Mouse (Mus musculus) heart, embryonic 12.5 days (tissue): ENCODE results near the gene Znrf2. TPM values are rescaled to one million over a fixed set of nuclear protein-coding genes. Genes with fewer than 3 reads are reported as not detected.

Source experiments
- ATAC-seq: fragments of 200-750 bp; cut with Nextera tagmentation; 2 replicates; pipeline ENCODE4 v1.8.0; 2017; ENCODE audit warnings: moderate TSS enrichment, moderate library complexity; ENCODE audit not compliant: insufficient number of reproducible peaks, low FRiP score
- H3K27ac ChIP-seq: fragments of 300-500 bp; sonication (generic); 2 replicates; pipeline ENCODE4 v1.5.1; 2016; ENCODE audit warnings: mild to moderate bottlenecking, moderate library complexity; ENCODE audit not compliant: poor library complexity, severe bottlenecking
- H3K27me3 ChIP-seq: fragments of 300-500 bp; sonication (generic); replicated peaks from 2 replicates; pipeline ENCODE4 v1.6.1; 2016; ENCODE audit warnings: mild to moderate bottlenecking, moderate library complexity
- H3K36me3 ChIP-seq: fragments of 300-500 bp; sonication (generic); 2 replicates; pipeline ENCODE4 v1.6.1; 2016; ENCODE audit warnings: mild to moderate bottlenecking, moderate library complexity
- H3K4me1 ChIP-seq: fragments of 300-500 bp; sonication (generic); replicated peaks from 2 replicates; pipeline ENCODE4 v1.6.1; 2016; ENCODE audit warnings: mild to moderate bottlenecking
- H3K4me2 ChIP-seq: fragments of 300-500 bp; sonication (generic); 2 replicates; pipeline ENCODE4 v1.6.1; 2016; ENCODE audit warnings: mild to moderate bottlenecking, moderate library complexity
- H3K4me3 ChIP-seq: fragments of 300-500 bp; sonication (generic); 2 replicates; pipeline ENCODE4 v1.5.1; 2016; ENCODE audit warnings: mild to moderate bottlenecking
- H3K9ac ChIP-seq: fragments of 300-500 bp; sonication (generic); 2 replicates; pipeline ENCODE4 v1.6.1; 2016; ENCODE audit warnings: mild to moderate bottlenecking, moderate library complexity
- H3K9me3 ChIP-seq: fragments of 300-500 bp; sonication (generic); replicated peaks from 2 replicates; pipeline ENCODE4 v1.6.1; 2016; ENCODE audit warnings: mild to moderate bottlenecking, moderate library complexity
- WGBS: fragments of 180-500 bp; shearing (Covaris S2); methylation state at CpG from one replicate; pipeline ENCODE4 v1.1.7; 2016; 5-methylcytosine and 5-hydroxymethylcytosine counted together
- polyA plus RNA-seq: library from polyadenylated mRNA; unstranded; fragments of >200 nt; fragmentation: Nextera tagmentation; extraction: Ambion mirVana; gene quantifications from 2 replicates; pipeline ENCODE4 v1.2.1, GENCODE M21; 2016

The Znrf2 gene
- polyA plus RNA-seq, 1 experiment from 2014 or later: 3.1 TPM

DNA sequence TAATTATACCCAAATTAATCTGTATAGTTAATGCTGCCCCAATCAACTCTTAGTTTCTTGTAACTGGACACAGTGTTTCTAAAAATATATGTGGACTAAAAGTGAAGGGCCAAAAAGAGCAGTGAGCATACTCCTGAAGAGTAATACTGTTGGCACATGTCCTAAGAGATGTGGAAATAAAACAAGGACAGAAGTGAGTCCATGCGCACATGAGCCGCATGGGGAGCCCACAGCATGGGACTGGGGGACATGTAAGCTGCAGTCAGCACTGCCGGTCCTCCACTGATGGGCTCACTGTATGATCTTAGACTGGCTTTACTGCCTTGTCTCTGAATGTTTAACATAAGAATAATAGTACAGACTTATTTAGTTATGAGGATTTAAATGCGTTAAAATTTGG, 63.4 kb downstream of the Znrf2 start:
- H3K9ac ChIP-seq: no peak overlapping the region
- peaks cover 26% of the 10 kb centered on the region for H3K4me1 ChIP-seq
- H3K4me2 ChIP-seq: no peak overlapping the region
- H3K9me3 ChIP-seq: no peaks in the 10 kb centered on the region
- H3K4me3 ChIP-seq: no peak overlapping the region
- no peaks in the 10 kb centered on the region for H3K27me3 ChIP-seq
- 0 out of 2 replicates have a peak, but pooled peaks cover 4% of the 10 kb centered on the region for H3K36me3 ChIP-seq
- H3K27ac ChIP-seq: no peak overlapping the region
- ATAC-seq: no peak
- WGBS: 85% methylated on average over 4 of the region's 4 CpGs

DNA sequence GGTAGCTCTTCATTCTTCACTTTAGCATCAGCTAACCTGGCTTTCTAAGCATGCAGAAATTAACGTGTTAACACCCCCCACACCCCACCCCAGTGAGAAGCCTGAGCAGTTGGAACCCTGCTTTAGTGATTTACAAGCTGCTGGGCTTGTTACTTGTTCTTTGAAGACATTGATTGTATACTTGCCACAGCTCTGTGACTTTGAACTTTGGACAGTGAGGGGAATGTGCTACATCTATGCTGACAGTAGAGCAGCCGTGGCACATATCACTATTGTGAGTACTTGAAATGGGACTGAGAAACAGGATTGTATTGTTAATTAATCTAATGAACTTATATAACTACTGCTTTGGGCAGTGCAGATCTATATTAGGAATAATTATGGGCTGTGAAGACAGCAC, 66.7 kb downstream of the Znrf2 start:
- Histone ChIP-seq H3K4me3 (no peak overlapping the region), H3K27me3 (no peaks in the 10 kb centered on the region), H3K36me3 (0 out of 2 replicates have a peak, but pooled peaks cover 4% of the 10 kb centered on the region), H3K4me2 (no peak overlapping the region), H3K9ac (no peak overlapping the region), H3K4me1 (peaks cover 12% of the 10 kb centered on the region), H3K9me3 (no peaks in the 10 kb centered on the region), H3K27ac (no peak overlapping the region)
- no peak for ATAC-seq
- 79% methylated on average over 2 of the region's 2 CpGs for WGBS

DNA sequence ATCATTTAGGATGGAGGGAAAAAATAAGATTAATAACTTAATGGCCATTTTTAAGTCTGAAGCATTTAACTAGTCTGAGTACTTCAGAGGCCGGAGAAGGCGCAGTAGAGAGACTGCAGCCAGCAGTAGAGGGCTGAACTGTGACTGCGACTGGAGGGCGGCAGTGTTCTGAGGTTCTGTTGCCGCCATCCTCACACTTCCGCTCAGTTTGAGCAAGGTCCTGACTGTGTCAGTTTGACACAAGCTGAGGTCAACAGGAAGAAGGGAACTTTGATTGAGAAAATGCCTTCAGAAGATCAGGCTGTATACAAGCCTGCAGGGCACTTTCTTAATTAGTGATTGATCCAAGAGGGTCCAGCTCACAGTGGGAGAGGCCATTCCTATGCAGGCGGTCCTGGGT, 69.5 kb downstream of the Znrf2 start:
- no peak overlapping the region for H3K4me3 ChIP-seq
- WGBS: 78% methylated on average over 7 of the region's 7 CpGs
- ATAC-seq: no peak

DNA sequence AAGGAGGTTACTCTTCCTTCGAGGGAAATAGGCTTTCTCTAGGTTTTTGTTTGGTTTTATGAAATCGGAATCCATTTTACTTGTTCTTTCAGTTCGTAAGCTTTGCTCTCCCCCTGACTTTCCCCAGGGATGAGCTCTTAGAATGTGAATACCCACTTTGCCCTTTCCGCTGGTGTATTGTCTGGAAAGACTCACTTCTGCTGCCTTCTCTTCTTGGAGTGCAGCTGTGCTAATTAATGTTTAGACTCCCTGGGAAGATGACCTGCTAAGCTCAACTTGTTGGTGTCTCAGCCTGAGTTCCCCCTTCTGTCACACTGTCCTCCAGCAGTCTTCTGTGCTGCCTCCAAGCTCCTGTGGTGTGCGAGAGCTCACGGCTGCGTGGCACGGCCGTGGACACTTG, 73.5 kb downstream of the Znrf2 start:
- Histone ChIP-seq H3K4me3 (no peak overlapping the region), H3K4me1 (no peaks in the 10 kb centered on the region), H3K4me2 (no peak overlapping the region), H3K36me3 (peaks cover 2% of the 10 kb centered on the region; the same call in 1 of the 2 replicates), H3K27me3 (no peaks in the 10 kb centered on the region), H3K9me3 (no peaks in the 10 kb centered on the region), H3K9ac (no peak overlapping the region), H3K27ac (no peak overlapping the region)
- WGBS: 83% methylated on average over 9 of the region's 9 CpGs
- no peak for ATAC-seq

More for the DNA sequence above, 69.5 kb downstream of the Znrf2 start:
- H3K9me3 ChIP-seq: no peaks in the 10 kb centered on the region
- no peaks in the 10 kb centered on the region for H3K27me3 ChIP-seq
- no peaks in the 10 kb centered on the region for H3K36me3 ChIP-seq
- no peak overlapping the region for H3K4me2 ChIP-seq
- H3K4me1 ChIP-seq: no peaks in the 10 kb centered on the region
- no peak overlapping the region for H3K9ac ChIP-seq
- no peak overlapping the region for H3K27ac ChIP-seq

DNA sequence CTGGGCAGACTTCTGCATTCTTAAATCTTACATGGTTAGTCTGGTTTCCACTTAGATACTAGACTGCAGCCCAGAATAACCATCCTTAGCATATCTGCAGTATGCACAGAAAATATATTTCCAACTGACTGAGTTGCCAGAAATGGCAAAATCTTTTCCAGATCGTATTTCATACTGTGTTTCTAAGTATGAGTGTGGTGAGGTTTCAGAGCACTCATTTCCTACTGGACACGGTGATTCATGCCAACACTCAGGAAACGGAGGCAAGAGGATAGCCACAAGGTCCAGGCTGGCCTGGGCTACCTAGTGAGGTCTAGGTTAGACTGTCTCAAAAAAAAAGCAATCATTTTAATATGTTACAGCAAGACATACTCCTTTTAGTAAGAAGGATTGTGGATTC, 74.7 kb downstream of the Znrf2 start:
- Histone ChIP-seq H3K4me2 (no peak overlapping the region), H3K4me3 (no peak overlapping the region), H3K9ac (no peak overlapping the region), H3K4me1 (0 out of 2 replicates have a peak, but pooled peaks cover under 1% of the 10 kb centered on the region), H3K27ac (no peak overlapping the region), H3K27me3 (no peaks in the 10 kb centered on the region), H3K9me3 (no peaks in the 10 kb centered on the region), H3K36me3 (peaks cover 2% of the 10 kb centered on the region; the same call in 1 of the 2 replicates)
- WGBS: 88% methylated on average over 3 of the region's 3 CpGs
- ATAC-seq: no peak

DNA sequence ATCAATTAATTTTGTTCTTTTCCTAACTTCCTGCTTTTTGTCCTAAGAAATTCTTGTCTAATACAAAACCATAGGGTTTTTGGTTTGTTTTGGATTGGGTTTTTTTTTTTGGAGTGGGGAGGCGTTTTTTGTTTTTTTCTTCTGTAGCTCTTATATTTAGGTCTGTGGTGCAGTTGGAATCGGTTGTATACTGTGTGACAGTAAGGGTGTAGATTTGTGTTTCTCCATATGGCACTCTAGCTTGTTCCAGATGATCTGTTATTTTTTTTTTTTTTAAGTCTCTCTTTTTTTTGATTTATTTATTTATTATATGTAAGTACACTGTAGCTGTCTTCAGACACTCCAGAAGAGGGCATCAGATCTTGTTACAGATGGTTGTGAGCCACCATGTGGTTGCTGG, 83.5 kb downstream of the Znrf2 start:
- no peak overlapping the region for H3K27ac ChIP-seq
- H3K4me2 ChIP-seq: no peak overlapping the region
- ATAC-seq: no peak
- H3K9me3 ChIP-seq: peaks cover 4% of the 10 kb centered on the region; the same call in 1 of the 2 replicates
- H3K4me1 ChIP-seq: peaks cover 8% of the 10 kb centered on the region
- 91% methylated on average over 2 of the region's 2 CpGs for WGBS
- H3K36me3 ChIP-seq: peaks cover 5% of the 10 kb centered on the region; the same call in 1 of the 2 replicates
- no peak overlapping the region for H3K9ac ChIP-seq
- H3K27me3 ChIP-seq: no peaks in the 10 kb centered on the region
- no peak overlapping the region for H3K4me3 ChIP-seq

DNA sequence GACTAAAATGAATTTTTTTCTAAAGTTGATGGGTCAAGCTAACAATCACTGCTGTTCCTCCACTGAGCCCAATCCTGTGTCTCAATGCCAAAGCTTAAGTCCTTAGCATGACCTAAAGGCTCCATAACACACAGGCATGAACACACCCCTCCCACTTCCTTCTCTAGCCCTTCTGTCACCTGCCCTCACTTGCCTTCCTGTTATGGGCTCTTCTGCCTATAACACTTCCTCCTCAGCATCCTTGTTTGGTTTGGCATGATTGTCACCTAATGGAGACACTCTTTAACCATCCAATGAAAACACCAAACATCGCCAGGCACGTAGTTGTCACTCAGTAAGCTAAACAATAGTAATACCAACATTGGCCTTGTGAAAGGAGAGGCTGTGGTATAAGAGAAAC, 85.8 kb downstream of the Znrf2 start:
- WGBS: 79% methylated on average over 2 of the region's 2 CpGs
- no peak for ATAC-seq
- peaks cover 5% of the 10 kb centered on the region; the same call in 1 of the 2 replicates for H3K36me3 ChIP-seq
- H3K9ac ChIP-seq: no peak overlapping the region
- H3K4me2 ChIP-seq: no peak overlapping the region
- peaks cover 4% of the 10 kb centered on the region; the same call in 1 of the 2 replicates for H3K9me3 ChIP-seq
- no peaks in the 10 kb centered on the region for H3K4me1 ChIP-seq
- H3K27me3 ChIP-seq: no peaks in the 10 kb centered on the region
- H3K4me3 ChIP-seq: no peak overlapping the region
- no peak overlapping the region for H3K27ac ChIP-seq

DNA sequence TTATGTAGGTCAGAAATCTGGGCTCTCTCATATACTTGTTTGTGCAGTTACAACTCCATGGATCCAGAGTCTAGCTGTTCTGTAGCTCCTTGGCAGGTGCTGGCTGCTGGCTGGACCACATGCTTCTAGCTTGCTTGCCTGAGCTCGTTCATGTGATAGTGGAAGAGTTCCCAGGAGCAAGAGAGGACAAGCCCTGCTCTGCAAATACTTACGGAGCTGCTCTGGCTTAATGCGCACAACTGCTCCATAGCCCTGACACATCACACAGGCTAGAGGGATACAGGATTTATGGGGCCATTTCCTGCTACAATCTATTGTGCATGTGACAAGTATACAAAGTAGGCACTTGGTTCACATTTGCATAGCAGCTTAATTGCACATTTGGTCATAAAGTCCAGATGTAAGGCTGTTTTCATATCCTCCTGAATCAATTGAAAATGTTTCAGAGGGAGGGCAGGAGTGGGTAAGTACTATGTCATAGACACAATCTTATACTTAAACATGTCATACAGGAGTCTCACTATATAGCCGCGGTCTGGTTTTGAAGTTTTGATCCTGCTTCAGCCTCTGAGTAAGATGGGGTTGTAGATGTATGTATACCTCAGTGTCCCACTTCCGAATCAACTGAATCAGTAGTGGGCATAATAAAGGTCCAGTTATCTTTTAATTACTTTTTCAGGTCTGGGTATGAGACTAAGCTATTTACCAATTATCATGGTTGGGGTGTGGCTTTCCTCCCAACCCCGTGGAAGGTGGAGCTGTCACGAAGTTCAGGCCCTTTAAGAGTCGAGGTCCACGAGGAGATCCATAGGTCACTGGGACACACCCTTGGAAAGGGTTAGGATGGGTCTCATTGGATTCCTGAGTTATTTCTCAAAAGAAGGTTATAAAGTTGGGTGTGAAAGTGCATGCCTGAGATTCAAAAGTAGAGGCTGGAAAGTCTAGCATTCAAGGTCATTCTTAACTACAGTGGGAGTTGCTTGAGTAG, 89.6 kb downstream of the Znrf2 start:
- WGBS: 82% methylated on average over 10 of the region's 10 CpGs
- Histone ChIP-seq H3K4me2 (no peak overlapping the region), H3K27me3 (no peaks in the 10 kb centered on the region)

DNA sequence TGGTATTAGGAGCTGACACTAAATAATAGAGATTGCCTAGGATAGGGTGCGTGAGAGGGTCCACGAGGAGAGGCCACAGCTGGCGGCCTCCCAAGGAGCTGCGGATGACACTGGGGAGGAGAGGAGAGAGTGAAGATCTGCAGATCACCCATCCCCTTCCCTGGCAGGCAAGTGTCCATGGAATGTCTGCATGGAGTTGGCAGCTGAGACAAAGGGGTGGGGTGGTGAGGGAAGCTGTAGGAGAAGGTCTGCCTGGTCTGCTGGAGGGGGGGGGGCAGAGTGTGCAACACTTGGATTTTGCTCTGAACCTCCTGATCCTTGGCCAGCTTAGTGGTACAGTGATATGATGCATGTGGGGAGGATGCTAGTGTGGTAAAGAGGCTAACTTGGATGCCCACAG, 98.3 kb downstream of the Znrf2 start:
- Histone ChIP-seq H3K4me2 (no peak overlapping the region), H3K4me3 (no peak overlapping the region), H3K36me3 (no peaks in the 10 kb centered on the region), H3K9me3 (no peaks in the 10 kb centered on the region), H3K27me3 (no peaks in the 10 kb centered on the region), H3K4me1 (no peaks in the 10 kb centered on the region), H3K27ac (no peak overlapping the region), H3K9ac (no peak overlapping the region)
- 64% methylated on average over 4 of the region's 4 CpGs for WGBS
- ATAC-seq: no peak

More for the DNA sequence above, 89.6 kb downstream of the Znrf2 start:
- H3K9me3 ChIP-seq: peaks cover 4% of the 10 kb centered on the region; the same call in 1 of the 2 replicates
- no peak overlapping the region for H3K4me3 ChIP-seq
- no peak overlapping the region for H3K9ac ChIP-seq
- H3K4me1 ChIP-seq: no peaks in the 10 kb centered on the region
- no peak overlapping the region for H3K27ac ChIP-seq
- ATAC-seq: no peak
- peaks cover 4% of the 10 kb centered on the region; the same call in 1 of the 2 replicates for H3K36me3 ChIP-seq

DNA sequence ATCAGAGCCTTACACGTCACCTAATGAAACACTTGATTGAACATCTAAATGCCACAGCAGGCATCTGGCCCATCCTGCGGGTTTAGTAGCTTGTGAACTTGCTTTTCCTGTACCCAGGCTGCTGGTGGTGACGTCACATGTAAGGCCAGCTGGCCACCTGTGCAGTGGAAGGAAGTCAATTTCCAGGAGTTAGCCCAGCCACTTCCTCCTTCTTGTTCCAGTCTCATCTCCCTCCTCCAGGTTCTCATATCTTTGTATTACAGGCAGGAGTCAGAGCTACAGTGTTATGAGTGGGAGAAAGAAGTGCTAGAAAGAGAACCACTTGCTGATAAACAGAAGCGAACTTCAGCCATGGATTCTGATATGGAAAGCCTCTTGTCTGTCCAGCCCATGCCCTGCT, 99.4 kb downstream of the Znrf2 start:
- H3K4me2 ChIP-seq: no peak overlapping the region
- ATAC-seq: no peak
- WGBS: 50% methylated on average over 4 of the region's 4 CpGs
- no peak overlapping the region for H3K9ac ChIP-seq
- H3K4me1 ChIP-seq: no peaks in the 10 kb centered on the region
- H3K36me3 ChIP-seq: no peaks in the 10 kb centered on the region
- H3K27ac ChIP-seq: no peak overlapping the region
- H3K27me3 ChIP-seq: no peaks in the 10 kb centered on the region
- no peaks in the 10 kb centered on the region for H3K9me3 ChIP-seq
- H3K4me3 ChIP-seq: no peak overlapping the region

DNA sequence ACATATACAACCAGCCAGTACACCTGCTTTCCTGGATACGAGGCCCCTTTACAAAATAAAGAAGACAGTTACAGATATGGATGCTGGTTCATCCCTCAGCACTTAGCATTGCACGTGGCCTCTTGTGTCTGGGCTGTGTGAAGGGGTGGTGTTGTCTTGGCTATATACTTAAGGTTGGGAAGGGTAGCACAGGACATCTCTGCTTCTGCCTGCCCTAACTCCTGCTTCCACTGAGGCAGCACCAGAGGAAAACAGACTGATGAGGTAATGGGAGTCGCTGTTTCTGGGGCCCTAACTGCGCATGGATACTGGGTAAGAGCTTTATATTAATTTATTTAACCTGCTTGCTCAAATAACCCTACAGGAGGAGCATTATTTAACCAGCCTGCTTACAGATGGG, 100.2 kb downstream of the Znrf2 start:
- H3K9me3 ChIP-seq: no peaks in the 10 kb centered on the region
- no peak overlapping the region for H3K4me2 ChIP-seq
- no peak overlapping the region for H3K4me3 ChIP-seq
- 66% methylated on average over 4 of the region's 4 CpGs for WGBS
- H3K27ac ChIP-seq: no peak overlapping the region
- no peaks in the 10 kb centered on the region for H3K36me3 ChIP-seq
- H3K9ac ChIP-seq: no peak overlapping the region
- no peaks in the 10 kb centered on the region for H3K27me3 ChIP-seq
- H3K4me1 ChIP-seq: no peaks in the 10 kb centered on the region
- no peak for ATAC-seq
